11 mouse cellular contexts compared by ENCODE assay signal in genomic region chr7:48879574-48879973, GRCm38 (mm10). TPM values are rescaled to one million over a fixed set of nuclear protein-coding genes. Genes with fewer than 3 reads are reported as not detected.
DNase-seq lines count a peak whose midpoint lies in the region; ATAC-seq lines count a peak whose summit lies in the region.
"Had no signal": no experiment of that assay in that cellular context is flagged by ENCODE, and none has a peak within 500 bp of the region (broad histone marks: within the 10 kb centered on the region; RNA-seq: fewer than 3 reads in every experiment).

No protein-coding gene starts in this region.

- peak overlapping the region; percentile 47; the same call in 1 of the 2 replicates for H3K9ac ChIP-seq in kidney, embryonic 14.5 days (ENCODE audit: low read depth, low read length)
- H3K9ac ChIP-seq in embryonic facial prominence, embryonic 13.5 days = no peak overlapping the region
- peak overlapping the region; percentile 26; the same call in 1 of the 2 replicates for H3K9ac ChIP-seq in intestine, embryonic 15.5 days
- H3K9ac ChIP-seq in midbrain, embryonic 15.5 days = no peak overlapping the region

- ATAC-seq in kidney, embryonic 14.5 days (ENCODE audit: low FRiP score, low TSS enrichment) = no peak
- no peak for ATAC-seq in embryonic facial prominence, embryonic 13.5 days (ENCODE audit: insufficient number of reproducible peaks, insufficient read depth, low FRiP score, low TSS enrichment, low read depth)
- ATAC-seq in intestine, embryonic 15.5 days = no peak
- ATAC-seq in midbrain, embryonic 15.5 days (replicated peaks) = no peak
- ATAC-seq: Patski had no signal

- peaks cover 24% of the 10 kb centered on the region for H3K36me3 ChIP-seq in kidney, embryonic 14.5 days (ENCODE audit: control insufficient read depth, insufficient read depth, low read length)
- peaks cover 29% of the 10 kb centered on the region for H3K36me3 ChIP-seq in embryonic facial prominence, embryonic 13.5 days
- peaks cover 9% of the 10 kb centered on the region for H3K36me3 ChIP-seq in intestine, embryonic 15.5 days
- no peaks in the 10 kb centered on the region for H3K36me3 ChIP-seq in midbrain, embryonic 15.5 days (replicated peaks)

- no peak for DNase-seq in kidney, postnatal 36 days
- no peak for DNase-seq in gastrocnemius, adult 8-10 months (ENCODE audit: low spot score in 2 of 2)
- no peak for DNase-seq in left cerebral cortex, postnatal 10 days (ENCODE audit: extremely low spot score in 1 of 2, low spot score in 2 of 2)
- DNase-seq in right cerebral cortex, postnatal 14 days = no peak
- DNase-seq: kidney, adult 2 months had no signal

- peaks cover 20% of the 10 kb centered on the region for H3K4me1 ChIP-seq in kidney, embryonic 14.5 days (ENCODE audit: control insufficient read depth, insufficient read depth, low read length)
- H3K4me1 ChIP-seq in embryonic facial prominence, embryonic 13.5 days = peaks cover 23% of the 10 kb centered on the region
- H3K4me1 ChIP-seq in intestine, embryonic 15.5 days (replicated peaks) = peaks cover 21% of the 10 kb centered on the region
- peaks cover 15% of the 10 kb centered on the region for H3K4me1 ChIP-seq in midbrain, embryonic 15.5 days

- 58% methylated on average over 3 of the region's 3 CpGs for WGBS in kidney, embryonic 14.5 days
- WGBS in embryonic facial prominence, embryonic 13.5 days = 39% methylated on average over 3 of the region's 3 CpGs
- 56% methylated on average over 3 of the region's 3 CpGs for WGBS in intestine, embryonic 15.5 days
- 49% methylated on average over 3 of the region's 3 CpGs for WGBS in midbrain, embryonic 15.5 days

- peak overlapping the region; percentile 47 for H3K4me2 ChIP-seq in kidney, embryonic 14.5 days (replicated peaks; ENCODE audit: low read depth, low read length)
- H3K4me2 ChIP-seq in embryonic facial prominence, embryonic 13.5 days = peak overlapping the region; percentile 55
- peak overlapping the region; percentile 52 for H3K4me2 ChIP-seq in intestine, embryonic 15.5 days (replicated peaks)
- H3K4me2 ChIP-seq in midbrain, embryonic 15.5 days = peak overlapping the region; percentile 16; the same call in 1 of the 2 replicates

- H3K27ac ChIP-seq in kidney, embryonic 14.5 days (ENCODE audit: low read depth, low read length) = no peak overlapping the region
- H3K27ac ChIP-seq in embryonic facial prominence, embryonic 13.5 days = no peak overlapping the region
- H3K27ac ChIP-seq in intestine, embryonic 15.5 days = peak overlapping the region; percentile 19; the same call in 1 of the 2 replicates
- H3K27ac ChIP-seq in midbrain, embryonic 15.5 days = no peak overlapping the region

- H3K4me3 ChIP-seq in kidney, embryonic 14.5 days (ENCODE audit: low read length) = peak overlapping the region; percentile 21; the same call in 1 of the 2 replicates
- peak overlapping the region; percentile 30 for H3K4me3 ChIP-seq in embryonic facial prominence, embryonic 13.5 days
- H3K4me3 ChIP-seq in intestine, embryonic 15.5 days (replicated peaks) = peak overlapping the region; percentile 24
- no peak overlapping the region for H3K4me3 ChIP-seq in midbrain, embryonic 15.5 days

- peaks cover 4% of the 10 kb centered on the region; the same call in 1 of the 2 replicates for H3K27me3 ChIP-seq in kidney, embryonic 14.5 days (ENCODE audit: control insufficient read depth, insufficient read depth, low read length)
- H3K27me3 ChIP-seq in embryonic facial prominence, embryonic 13.5 days = peaks cover 28% of the 10 kb centered on the region
- no peaks in the 10 kb centered on the region for H3K27me3 ChIP-seq in intestine, embryonic 15.5 days (replicated peaks)
- peaks cover 34% of the 10 kb centered on the region for H3K27me3 ChIP-seq in midbrain, embryonic 15.5 days (replicated peaks)
- H3K27me3 ChIP-seq: Patski had no signal

- intact Hi-C loops in left cerebral cortex, postnatal 10 days (cut with DNase I) = loop anchor here (5.0 kb wide), 1 partner anchor 47 kb away; no protein-coding TSS in a partner anchor

- no peaks in the 10 kb centered on the region for H3K9me3 ChIP-seq in kidney, embryonic 14.5 days (ENCODE audit: control insufficient read depth, low read length)
- H3K9me3 ChIP-seq in embryonic facial prominence, embryonic 13.5 days = no peaks in the 10 kb centered on the region
- H3K9me3 ChIP-seq in intestine, embryonic 15.5 days = no peaks in the 10 kb centered on the region
- H3K9me3 ChIP-seq in midbrain, embryonic 15.5 days = no peaks in the 10 kb centered on the region

RNA-seq across cellular contexts. Expression of gene E2f8, which starts 1.8 kb away (rescaled TPM):
- polyA plus RNA-seq in kidney, embryonic 14.5 days (2014; fragmentation: Nextera tagmentation; extraction: Ambion mirVana) = 16.2 and 25.4 TPM in 2 replicates
- polyA plus RNA-seq in embryonic facial prominence, embryonic 13.5 days (2015; fragmentation: Nextera tagmentation; extraction: Ambion mirVana) = 15.7 and 17.3 TPM in 2 replicates
- polyA plus RNA-seq in intestine, embryonic 15.5 days (2015; fragmentation: Nextera tagmentation; extraction: Ambion mirVana) = 22.3 and 23.5 TPM in 2 replicates
- 2.3 and 2.5 TPM in 2 replicates for polyA plus RNA-seq in midbrain, embryonic 15.5 days (2015; fragmentation: Nextera tagmentation; extraction: Ambion mirVana)
- total RNA-seq in gastrocnemius, adult 8-10 months (2022) = under 1 TPM in 2 of 4 experiments, not detected in 2; 0.16 to 0.34 TPM
- total RNA-seq in left cerebral cortex, postnatal 10 days (2021) = 1 to 10 TPM; 1.0 to 1.3 TPM

RNA-seq across cellular contexts. Expression of gene Nav2, which starts 28.9 kb away (rescaled TPM):
- polyA plus RNA-seq in kidney, embryonic 14.5 days (2014; fragmentation: Nextera tagmentation; extraction: Ambion mirVana) = 39.8 and 49.2 TPM in 2 replicates
- polyA plus RNA-seq in embryonic facial prominence, embryonic 13.5 days (2015; fragmentation: Nextera tagmentation; extraction: Ambion mirVana) = 22.1 and 22.4 TPM in 2 replicates
- 17.7 and 19.1 TPM in 2 replicates for polyA plus RNA-seq in intestine, embryonic 15.5 days (2015; fragmentation: Nextera tagmentation; extraction: Ambion mirVana)
- 22.8 and 26.2 TPM in 2 replicates for polyA plus RNA-seq in midbrain, embryonic 15.5 days (2015; fragmentation: Nextera tagmentation; extraction: Ambion mirVana)
- 10 to 100 TPM; 15.9 to 30.8 (median 25.7) TPM for total RNA-seq in gastrocnemius, adult 8-10 months (2022)
- total RNA-seq in left cerebral cortex, postnatal 10 days (2021) = 100 to 1,000 TPM; 116 to 131 TPM

RNA-seq across cellular contexts. Expression of gene Csrp3, which starts 31.7 kb away (rescaled TPM):
- 0.26 TPM in 1 of 2 replicates, not detected in the other for polyA plus RNA-seq in kidney, embryonic 14.5 days (2014; fragmentation: Nextera tagmentation; extraction: Ambion mirVana)
- polyA plus RNA-seq in embryonic facial prominence, embryonic 13.5 days (2015; fragmentation: Nextera tagmentation; extraction: Ambion mirVana) = 3.6 and 6.4 TPM in 2 replicates
- polyA plus RNA-seq in intestine, embryonic 15.5 days (2015; fragmentation: Nextera tagmentation; extraction: Ambion mirVana) = 0.53 and 0.94 TPM in 2 replicates
- 0.53 and 1.6 TPM in 2 replicates for polyA plus RNA-seq in midbrain, embryonic 15.5 days (2015; fragmentation: Nextera tagmentation; extraction: Ambion mirVana)
- 100 to 1,000 TPM; 106 to 187 (median 120) TPM for total RNA-seq in gastrocnemius, adult 8-10 months (2022)
- total RNA-seq in left cerebral cortex, postnatal 10 days (2021) = not detected
- total RNA-seq: neutrophil, adult 5-6 weeks had no signal
- polyA plus RNA-seq: Patski had no signal

Comparison
In these comparisons a context has a peak if more than half of its experiments do, and no peak if none do; other contexts are left out.
1. H3K9ac ChIP-seq: peak in kidney, embryonic 14.5 days (single experiment) and intestine, embryonic 15.5 days (single experiment); none in embryonic facial prominence, embryonic 13.5 days (single experiment) and midbrain, embryonic 15.5 days (single experiment).
2. Peak in every context shown above with its lines, with median percentiles within 50 percentile points of each other: H3K4me2 ChIP-seq.